Mouse (Mus musculus): Measurements from ENCODE around the gene Tmem11.

Tmem11 gene

DNA sequence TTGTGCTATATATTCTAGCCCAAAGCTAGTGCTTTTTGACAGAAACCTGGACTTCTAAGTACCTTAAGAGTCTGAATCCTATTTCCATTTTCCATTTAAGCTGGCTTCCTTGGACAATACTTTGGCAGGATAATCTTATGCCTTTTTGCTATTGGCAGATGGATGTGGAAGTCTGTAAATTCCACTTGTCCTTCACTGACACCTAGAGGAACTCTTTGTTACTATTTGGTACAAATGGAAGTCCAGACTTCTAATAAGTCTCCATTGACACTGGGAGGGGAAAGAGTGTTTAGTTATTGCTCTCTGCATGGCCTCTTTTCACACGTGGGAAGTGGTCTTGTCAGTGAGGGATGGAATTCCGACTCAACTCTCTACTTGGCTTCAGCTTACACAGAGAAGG lies 50.2 kb downstream of the Tmem11 start:
- ATAC-seq (ENCODE audit: low TSS enrichment), result no peak

DNA sequence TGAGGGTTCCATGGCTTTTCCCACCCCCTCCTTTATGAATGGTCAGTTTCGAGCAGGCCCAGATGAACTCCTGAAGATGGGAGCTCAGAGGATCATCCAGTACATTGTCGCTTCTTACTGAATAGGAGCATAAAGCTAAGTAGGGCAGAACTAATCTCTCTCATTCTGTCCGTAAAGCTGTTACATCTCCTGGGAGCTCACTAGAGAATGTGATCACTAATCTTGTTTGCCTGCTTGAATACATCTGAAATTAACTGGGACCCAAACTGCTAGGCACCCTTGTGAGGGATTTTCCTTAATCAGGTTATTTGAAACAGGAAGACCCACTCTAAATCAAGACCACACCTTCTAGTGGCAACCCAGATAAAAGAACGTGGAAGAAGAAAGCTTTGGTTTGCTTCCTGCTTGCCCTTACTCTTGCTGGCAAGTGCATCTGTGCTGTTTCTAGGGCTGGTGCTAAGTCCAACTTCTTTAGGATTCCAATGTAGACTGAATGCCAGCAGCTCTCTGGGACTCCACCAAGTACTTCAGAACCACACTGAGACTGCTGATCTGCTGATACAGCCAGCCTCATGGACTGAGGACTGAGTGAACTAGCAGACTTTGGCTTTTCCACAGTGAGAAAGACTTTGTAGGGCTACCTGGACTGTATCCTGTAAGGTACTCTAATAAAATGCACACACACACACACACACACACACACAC lies 51.7 kb downstream of the Tmem11 start:
- ATAC-seq (ENCODE audit: low TSS enrichment), result no peak

DNA sequence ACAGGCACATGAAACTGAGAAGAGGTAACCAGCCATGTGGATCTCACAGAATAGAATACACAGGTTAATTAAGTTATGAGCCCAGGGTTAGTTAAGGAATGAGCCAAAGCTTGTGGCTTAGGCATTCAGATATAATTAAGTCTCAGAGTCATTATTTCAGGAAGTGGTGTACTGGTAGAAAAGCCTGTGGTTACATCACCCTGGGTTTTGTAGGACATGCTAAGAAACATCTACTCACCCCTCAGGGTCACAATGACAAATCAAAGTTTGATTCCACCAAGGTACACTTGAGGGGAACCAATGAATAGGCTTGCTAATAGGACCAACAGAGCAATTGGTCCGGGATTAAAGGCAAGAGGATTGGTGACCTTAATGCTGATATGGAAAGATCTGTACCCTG lies 52.4 kb downstream of the Tmem11 start:
- no peak for ATAC-seq (ENCODE audit: low TSS enrichment)

GRCm38 (mm10) chr11:60825191-60825590 lies 53.9 kb downstream of the Tmem11 start:
- ATAC-seq (ENCODE audit: low TSS enrichment), result no peak

DNA sequence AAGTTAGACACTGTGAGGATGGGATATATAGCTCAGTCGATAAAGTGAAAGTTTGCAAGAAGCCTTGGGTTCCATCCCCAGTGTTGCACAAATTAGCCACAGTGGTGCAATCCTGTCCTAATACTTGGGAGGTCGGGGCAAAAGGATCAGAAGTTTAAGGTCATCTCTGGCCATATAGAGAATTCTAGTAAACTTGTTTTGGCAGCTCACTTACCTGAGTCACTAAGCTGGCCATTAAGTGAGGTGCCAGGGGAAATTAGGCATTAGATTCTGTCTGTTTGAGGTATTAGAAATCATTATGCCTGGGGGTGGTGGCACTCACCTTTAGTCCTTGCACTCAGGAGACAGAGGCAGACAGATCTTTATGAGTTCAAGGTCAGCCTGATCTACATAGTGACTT lies 55.3 kb downstream of the Tmem11 start:
- ATAC-seq (ENCODE audit: low TSS enrichment), result no peak

DNA sequence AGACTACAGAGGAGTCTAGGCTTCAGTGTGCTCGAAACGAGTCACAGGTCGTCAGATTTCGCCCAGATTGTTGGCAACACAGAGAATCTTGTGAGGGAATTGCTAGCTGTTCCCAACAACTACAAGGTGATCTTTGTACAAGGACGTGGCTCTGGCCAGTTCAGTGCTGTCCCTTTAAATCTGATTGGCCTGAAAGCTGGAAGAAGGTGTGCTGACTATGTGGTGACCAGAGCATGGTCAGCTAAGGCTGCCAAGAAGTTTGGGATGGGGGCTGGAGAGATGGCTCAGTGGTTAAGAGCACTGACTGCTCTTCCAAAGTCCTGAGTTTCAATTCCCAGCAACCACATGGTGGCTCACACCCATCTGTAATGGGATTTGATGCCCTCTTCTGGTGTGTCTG lies 62.7 kb downstream of the Tmem11 start:
- no peak for ATAC-seq (ENCODE audit: low TSS enrichment)
